Mouse (Mus musculus): ENCODE data around the gene Add3. TPM values are rescaled to one million over a fixed set of nuclear protein-coding genes. Genes with fewer than 3 reads are reported as not detected.

Add3 gene
- 27.0 and 32.1 TPM in 2 replicates for polyA plus RNA-seq (2012; rRNA removed)

GRCm38 (mm10) chr19:53140044-53140803, at the start of gene Add3:
Gene Add3, plus strand, starts transcription at chr19:53140443.

Other genes with a start within 250 kb of the Add3 start
- gene Xpnpep1, start 100.2 kb upstream of the Add3 start, polyA plus RNA-seq (2012; rRNA removed) = 73.3 and 77.1 TPM in 2 replicates
- 25.6 and 27.0 TPM in 2 replicates for gene Mxi1, start 170.1 kb downstream of the Add3 start, polyA plus RNA-seq (2012; rRNA removed)
- gene Gm10197, start 231.3 kb downstream of the Add3 start, polyA plus RNA-seq (2012; rRNA removed) = not detected in 2 replicates

Data from ovary, adult 2 months (tissue).